ENCODE assay signal across 8 mouse cellular contexts in genomic region chr10:76203798-76204283, GRCm38 (mm10). TPM values are rescaled to one million over a fixed set of nuclear protein-coding genes. Genes with fewer than 3 reads are reported as not detected.
DNase-seq lines count a peak whose midpoint lies in the region; ATAC-seq and TF ChIP-seq lines count a peak whose summit lies in the region.
"Had no signal": no experiment of that assay in that cellular context is flagged by ENCODE, and none has a peak within 500 bp of the region (broad histone marks: within the 10 kb centered on the region; RNA-seq: fewer than 3 reads in every experiment).

No protein-coding gene starts in this region.

- whole genome bisulfite sequencing in heart, postnatal 0 days: 16% methylated on average over 18 of the region's 18 CpGs
- 23% methylated on average over 10 of the region's 18 CpGs for WGBS in stomach, postnatal 0 days

- H3K27ac ChIP-seq in heart, postnatal 0 days (ENCODE audit: low read depth): no peak overlapping the region
- no peak overlapping the region for H3K27ac ChIP-seq in stomach, postnatal 0 days (replicated peaks)

- TF ChIP-seq EP300 in heart, postnatal 0 days (IDR thresholded peaks at IDR 0.05; ENCODE audit: low read depth): no peak
- TF ChIP-seq EP300 in stomach, postnatal 0 days (optimal IDR thresholded peaks at IDR 0.05): no peak

- H3K27me3 ChIP-seq in heart, postnatal 0 days (ENCODE audit: control insufficient read depth, insufficient read depth, low read length): no peaks in the 10 kb centered on the region
- H3K27me3 ChIP-seq in stomach, postnatal 0 days (ENCODE audit: control insufficient read depth, insufficient read depth, low read length): no peaks in the 10 kb centered on the region

- peak; percentile 14 to 15 for DNase-seq in B cell, adult 2 months
- peak; percentile 66 for DNase-seq in ES-CJ7 (ENCODE audit: low read depth, low spot score)
- peak; percentile 72 for DNase-seq in embryo, embryonic 10.5 days (ENCODE audit: low spot score)
- DNase-seq in heart, postnatal 0 days (ENCODE audit: low spot score): peak; percentile 61
- peak; percentile 42 to 61 for DNase-seq in layer of hippocampus, postnatal 10 days (ENCODE audit: low spot score in 2 of 2)
- DNase-seq in mesoderm, embryonic 11.5 days (ENCODE audit: low read depth, low spot score): peak; percentile 27
- peak; percentile 43 for DNase-seq in stomach, postnatal 0 days (ENCODE audit: low spot score)

- H3K4me1 ChIP-seq in heart, postnatal 0 days (ENCODE audit: control insufficient read depth, insufficient read depth): no peaks in the 10 kb centered on the region
- no peaks in the 10 kb centered on the region for H3K4me1 ChIP-seq in stomach, postnatal 0 days (replicated peaks; ENCODE audit: control insufficient read depth, insufficient read depth)

- peak; percentile 48 for TF ChIP-seq CTCF in heart, postnatal 0 days (IDR thresholded peaks at IDR 0.05; ENCODE audit: low read depth)
- TF ChIP-seq CTCF in stomach, postnatal 0 days (IDR thresholded peaks at IDR 0.05; ENCODE audit: low read depth): peak; percentile 70

- peak overlapping the region; percentile 65 for H3K4me2 ChIP-seq in heart, postnatal 0 days (ENCODE audit: low read depth, low read length)
- peak overlapping the region; percentile 60 for H3K4me2 ChIP-seq in stomach, postnatal 0 days (replicated peaks; ENCODE audit: low read depth)

- peaks cover 15% of the 10 kb centered on the region for H3K36me3 ChIP-seq in heart, postnatal 0 days (replicated peaks; ENCODE audit: control insufficient read depth, insufficient read depth, low read length)
- no peaks in the 10 kb centered on the region; the same call in 1 of the 2 replicates for H3K36me3 ChIP-seq in stomach, postnatal 0 days (ENCODE audit: control insufficient read depth, insufficient read depth, low read length)

- 0 out of 2 replicates have a peak, but pooled peaks have one; percentile 11 for ATAC-seq in heart, postnatal 0 days (ENCODE audit: insufficient read depth, low read depth)
- ATAC-seq in stomach, postnatal 0 days (ENCODE audit: low FRiP score, low TSS enrichment): no peak

- H3K9me3 ChIP-seq in heart, postnatal 0 days (replicated peaks; ENCODE audit: control insufficient read depth, low read length): no peaks in the 10 kb centered on the region
- no peaks in the 10 kb centered on the region for H3K9me3 ChIP-seq in stomach, postnatal 0 days (ENCODE audit: control insufficient read depth, low read length)

- peak overlapping the region; percentile 17; the same call in 1 of the 2 replicates for H3K9ac ChIP-seq in heart, postnatal 0 days (replicated peaks; ENCODE audit: low read depth, low read length)
- peak overlapping the region; percentile 51 for H3K9ac ChIP-seq in stomach, postnatal 0 days (ENCODE audit: low read length)

- H3K4me3 ChIP-seq in heart, postnatal 0 days (ENCODE audit: low read depth, low read length): peak overlapping the region; percentile 36
- peak overlapping the region; percentile 33 for H3K4me3 ChIP-seq in stomach, postnatal 0 days (ENCODE audit: low read depth, low read length)

RNA-seq across cellular contexts. Expression of gene Prmt2, which starts 33.8 kb away (rescaled TPM):
- total RNA-seq in heart, postnatal 0 days (2014; rRNA removed; ENCODE audit: low replicate concordance): 24.2 and 27.7 TPM in 2 replicates
- polyA plus RNA-seq in heart, postnatal 0 days (2015; fragmentation: Nextera tagmentation; extraction: Ambion mirVana): 31.7 and 36.2 TPM in 2 replicates
- 100 to 1,000 TPM in 1 of 2 experiments, 10 to 100 TPM in 1; 95.7 to 100 TPM for total RNA-seq in layer of hippocampus, postnatal 10 days (2021)
- 26.3 and 28.0 TPM in 2 replicates for polyA plus RNA-seq in stomach, postnatal 0 days (2015; fragmentation: Nextera tagmentation; extraction: Ambion mirVana)

RNA-seq across cellular contexts. Expression of gene S100b, which starts 49.8 kb away (rescaled TPM):
- total RNA-seq in heart, postnatal 0 days (2014; rRNA removed; ENCODE audit: low replicate concordance): 0.89 TPM in 1 of 2 replicates, not detected in the other
- 0.70 and 0.86 TPM in 2 replicates for polyA plus RNA-seq in heart, postnatal 0 days (2015; fragmentation: Nextera tagmentation; extraction: Ambion mirVana)
- total RNA-seq in layer of hippocampus, postnatal 10 days (2021): 10 to 100 TPM; 46.1 to 50.0 TPM
- 2.1 and 2.6 TPM in 2 replicates for polyA plus RNA-seq in stomach, postnatal 0 days (2015; fragmentation: Nextera tagmentation; extraction: Ambion mirVana)

RNA-seq across cellular contexts. Expression of gene Slc5a4a, which starts 56.6 kb away (rescaled TPM):
- not detected in 2 replicates for total RNA-seq in heart, postnatal 0 days (2014; rRNA removed; ENCODE audit: low replicate concordance)
- polyA plus RNA-seq in heart, postnatal 0 days (2015; fragmentation: Nextera tagmentation; extraction: Ambion mirVana): not detected in 2 replicates
- total RNA-seq in layer of hippocampus, postnatal 10 days (2021): not detected
- not detected in 2 replicates for polyA plus RNA-seq in stomach, postnatal 0 days (2015; fragmentation: Nextera tagmentation; extraction: Ambion mirVana)
- polyA plus RNA-seq: gonadal fat pad, adult 2 months had no signal

Comparison
In these comparisons a context has a peak if more than half of its experiments do, and no peak if none do; other contexts are left out.
1. DNase-seq: peak in every context shown above with its lines; median percentile 72 in embryo, embryonic 10.5 days; 66 in ES-CJ7; 61 in heart, postnatal 0 days; 52 in layer of hippocampus, postnatal 10 days; 43 in stomach, postnatal 0 days; 27 in mesoderm, embryonic 11.5 days; 14 in B cell, adult 2 months.
2. RNA of gene S100b, which starts 49.8 kb away (total RNA-seq): 46.1 to 50.0 TPM in layer of hippocampus, postnatal 10 days; 0.89 TPM in heart, postnatal 0 days; every median in the first group is over 10 times any median in the second.